Mouse (Mus musculus): ENCODE results near the gene Atxn7l3b. TPM values are rescaled to one million over a fixed set of nuclear protein-coding genes. Genes with fewer than 3 reads are reported as not detected.

Atxn7l3b gene
- polyA plus RNA-seq, 1 experiment = 123 TPM

DNA sequence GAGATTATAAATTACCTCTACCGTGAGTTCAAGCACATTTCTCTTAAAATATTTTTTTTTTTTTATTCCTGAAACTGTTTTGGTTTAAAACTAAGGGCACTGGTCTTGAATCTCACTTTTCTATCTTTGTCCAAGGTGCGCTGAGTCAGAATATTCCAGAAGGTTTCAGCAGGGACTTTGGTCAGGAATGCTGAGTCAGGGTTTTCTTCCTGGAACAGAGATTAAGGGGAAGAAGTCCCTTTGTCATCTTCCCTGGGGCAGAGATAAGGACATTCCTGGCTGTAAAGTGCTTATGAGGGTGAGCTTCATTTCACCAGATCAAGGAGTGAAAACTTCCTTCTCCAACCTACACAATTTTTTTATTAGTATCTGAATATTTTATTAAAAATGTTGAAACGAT is 46.7 kb downstream of the Atxn7l3b start:
- no peak overlapping the region for H3K27ac ChIP-seq (ENCODE audit: insufficient read depth, low read length)
- H3K4me3 ChIP-seq (ENCODE audit: insufficient read depth, low read length) = no peak overlapping the region
- 0 out of 2 replicates have a peak, but pooled peaks cover 3% of the 10 kb centered on the region for H3K4me1 ChIP-seq (ENCODE audit: control insufficient read depth, insufficient read depth, low read length)
- TF ChIP-seq POLR2A (IDR thresholded peaks at IDR 0.05; ENCODE audit: low read depth, low read length) (no peak), CTCF (IDR thresholded peaks at IDR 0.05; ENCODE audit: borderline replicate concordance, insufficient read depth, low read length) (no peak)

- Histone ChIP-seq H3K4me1 (ENCODE audit: control insufficient read depth, insufficient read depth, low read length) (no peaks in the 10 kb centered on the region), H3K4me3 (ENCODE audit: insufficient read depth, low read length) (no peak overlapping the region), H3K27ac (ENCODE audit: insufficient read depth, low read length) (no peak overlapping the region)
- TF ChIP-seq POLR2A (IDR thresholded peaks at IDR 0.05; ENCODE audit: low read depth, low read length) = no peak
- no peak for TF ChIP-seq CTCF (IDR thresholded peaks at IDR 0.05; ENCODE audit: borderline replicate concordance, insufficient read depth, low read length)
Observed at GRCm38 (mm10) chr10:112876655-112877393, 52.0 kb downstream of the Atxn7l3b start.

Data from embryonic fibroblast, embryonic 13.5 days (primary cell).